Mouse (Mus musculus) neural tube, embryonic 11.5 days (tissue): Measurements from ENCODE around the gene Rbms3. TPM values are rescaled to one million over a fixed set of nuclear protein-coding genes. Genes with fewer than 3 reads are reported as not detected.

Experiments used
- ATAC-seq: fragments of 200-750 bp; cut with Nextera tagmentation; 2 replicates; pipeline ENCODE4 v1.8.0; 2017; ENCODE audit warnings: moderate number of reproducible peaks, mild to moderate bottlenecking, moderate TSS enrichment, moderate library complexity; ENCODE audit not compliant: insufficient read depth, low FRiP score, low TSS enrichment
- DNase-seq: peaks from one replicate; pipeline ENCODE4 v3.0.0-alpha.2; 2015; ENCODE audit warnings: low spot score
- H3K27ac ChIP-seq: fragments of 300-500 bp; sonication (generic); 2 replicates; pipeline ENCODE4 v1.5.1; 2014; ENCODE audit warnings: low read depth, mild to moderate bottlenecking, low read length
- H3K27me3 ChIP-seq: fragments of 300-500 bp; sonication (generic); 2 replicates; pipeline ENCODE4 v1.6.1; 2014; ENCODE audit warnings: mild to moderate bottlenecking, low read length, mixed read lengths; ENCODE audit not compliant: control insufficient read depth, insufficient read depth
- H3K36me3 ChIP-seq: fragments of 300-500 bp; sonication (generic); 2 replicates; pipeline ENCODE4 v1.6.1; 2014; ENCODE audit warnings: mild to moderate bottlenecking, low read length, moderate library complexity, mixed read lengths; ENCODE audit not compliant: control insufficient read depth, insufficient read depth
- H3K4me1 ChIP-seq: fragments of 300-500 bp; sonication (generic); 2 replicates; pipeline ENCODE4 v1.6.1; 2014; ENCODE audit warnings: low read length, mixed read lengths; ENCODE audit not compliant: control insufficient read depth, insufficient read depth
- H3K4me2 ChIP-seq: fragments of 300-500 bp; sonication (generic); 2 replicates; pipeline ENCODE4 v1.6.1; 2014; ENCODE audit warnings: low read depth, mild to moderate bottlenecking, moderate library complexity
- H3K4me3 ChIP-seq: fragments of 300-500 bp; sonication (generic); 2 replicates; pipeline ENCODE4 v1.5.1; 2014; ENCODE audit warnings: low read depth, low read length
- H3K9ac ChIP-seq: fragments of 300-500 bp; sonication (generic); 2 replicates; pipeline ENCODE4 v1.6.1; 2014; ENCODE audit warnings: mild to moderate bottlenecking, low read length
- H3K9me3 ChIP-seq: fragments of 300-500 bp; sonication (generic); 2 replicates; pipeline ENCODE4 v1.6.1; 2016; ENCODE audit warnings: low read length; ENCODE audit not compliant: control insufficient read depth
- WGBS: fragments of 180-500 bp; shearing (Covaris S2); extraction: QIAGEN DNeasy Blood & Tissue Kit; methylation state at CpG from one replicate; pipeline ENCODE4 v1.1.7; 2014; 5-methylcytosine and 5-hydroxymethylcytosine counted together
- polyA plus RNA-seq: library from polyadenylated mRNA; unstranded; fragments of >200 nt; fragmentation: Nextera tagmentation; extraction: Ambion mirVana; gene quantifications from 2 replicates; pipeline ENCODE4 v1.2.1, GENCODE M21; 2014

The Rbms3 gene
- polyA plus RNA-seq, 1 experiment from 2014 or later: 60.1 TPM

- H3K9ac ChIP-seq: no peak overlapping the region
- H3K27me3 ChIP-seq: no peaks in the 10 kb centered on the region
- H3K9me3 ChIP-seq: peaks cover 5% of the 10 kb centered on the region; the same call in 1 of the 2 replicates
- 91% methylated on average over 10 of the region's 10 CpGs for WGBS
- no peak overlapping the region for H3K27ac ChIP-seq
- no peaks in the 10 kb centered on the region for H3K4me1 ChIP-seq
- no peak overlapping the region for H3K4me2 ChIP-seq
- ATAC-seq (no peak), DNase-seq (no peak)
- no peaks in the 10 kb centered on the region for H3K36me3 ChIP-seq
- H3K4me3 ChIP-seq: no peak overlapping the region
Measured at GRCm38 (mm10) chr9:116630805-116631204, 998.9 kb downstream of the Rbms3 start.

- Histone ChIP-seq H3K4me2 (no peak overlapping the region), H3K9me3 (no peaks in the 10 kb centered on the region), H3K9ac (no peak overlapping the region), H3K36me3 (no peaks in the 10 kb centered on the region), H3K4me3 (no peak overlapping the region), H3K4me1 (no peaks in the 10 kb centered on the region), H3K27ac (no peak overlapping the region), H3K27me3 (no peaks in the 10 kb centered on the region)
- no peak for ATAC-seq
- 81% methylated on average over 5 of the region's 5 CpGs for WGBS
- DNase-seq: no peak
Measured at GRCm38 (mm10) chr9:116620434-116620833, 1009.3 kb downstream of the Rbms3 start.

- ATAC-seq (no peak), DNase-seq (no peak)
- Histone ChIP-seq H3K36me3 (no peaks in the 10 kb centered on the region), H3K27me3 (no peaks in the 10 kb centered on the region), H3K9me3 (no peaks in the 10 kb centered on the region), H3K4me3 (no peak overlapping the region), H3K4me2 (no peak overlapping the region), H3K4me1 (no peaks in the 10 kb centered on the region), H3K9ac (no peak overlapping the region), H3K27ac (no peak overlapping the region)
- WGBS: 97% methylated on average over 5 of the region's 5 CpGs
Measured at GRCm38 (mm10) chr9:116618886-116619285, 1010.8 kb downstream of the Rbms3 start.

GRCm38 (mm10) chr9:116613276-116613675, 1016.4 kb downstream of the Rbms3 start:
- H3K4me1 ChIP-seq: no peaks in the 10 kb centered on the region
- ATAC-seq (no peak), DNase-seq (no peak)
- H3K36me3 ChIP-seq: no peaks in the 10 kb centered on the region
- WGBS: 86% methylated on average over 7 of the region's 7 CpGs
- H3K9me3 ChIP-seq: no peaks in the 10 kb centered on the region
- no peak overlapping the region for H3K27ac ChIP-seq
- no peak overlapping the region for H3K4me2 ChIP-seq
- H3K9ac ChIP-seq: no peak overlapping the region
- H3K27me3 ChIP-seq: no peaks in the 10 kb centered on the region
- no peak overlapping the region for H3K4me3 ChIP-seq

- Histone ChIP-seq H3K27me3 (no peaks in the 10 kb centered on the region), H3K9me3 (no peaks in the 10 kb centered on the region), H3K4me3 (no peak overlapping the region), H3K4me1 (no peaks in the 10 kb centered on the region), H3K9ac (no peak overlapping the region), H3K36me3 (no peaks in the 10 kb centered on the region), H3K4me2 (no peak overlapping the region), H3K27ac (no peak overlapping the region)
- 98% methylated on average over 10 of the region's 10 CpGs for WGBS
- ATAC-seq: no peak
- no peak for DNase-seq
Measured at GRCm38 (mm10) chr9:116596046-116596445, 1033.7 kb downstream of the Rbms3 start.

- 84% methylated on average over 4 of the region's 4 CpGs for WGBS
- ATAC-seq: no peak
- no peak overlapping the region for H3K4me3 ChIP-seq
- H3K27ac ChIP-seq: no peak overlapping the region
- DNase-seq: no peak
- H3K9ac ChIP-seq: no peak overlapping the region
- H3K36me3 ChIP-seq: no peaks in the 10 kb centered on the region
- 0 out of 2 replicates have a peak, but pooled peaks cover 2% of the 10 kb centered on the region for H3K9me3 ChIP-seq
- no peaks in the 10 kb centered on the region for H3K4me1 ChIP-seq
- no peak overlapping the region for H3K4me2 ChIP-seq
- no peaks in the 10 kb centered on the region for H3K27me3 ChIP-seq
Measured at GRCm38 (mm10) chr9:116592486-116592885, 1037.2 kb downstream of the Rbms3 start.

GRCm38 (mm10) chr9:116591071-116591470, 1038.6 kb downstream of the Rbms3 start:
- Histone ChIP-seq H3K9ac (no peak overlapping the region), H3K9me3 (0 out of 2 replicates have a peak, but pooled peaks cover 2% of the 10 kb centered on the region), H3K27me3 (no peaks in the 10 kb centered on the region), H3K4me2 (no peak overlapping the region), H3K27ac (no peak overlapping the region), H3K4me1 (no peaks in the 10 kb centered on the region), H3K36me3 (no peaks in the 10 kb centered on the region), H3K4me3 (no peak overlapping the region)
- 93% methylated on average over 9 of the region's 9 CpGs for WGBS
- DNase-seq: no peak
- no peak for ATAC-seq

- DNase-seq (no peak), ATAC-seq (no peak)
- H3K4me1 ChIP-seq: no peaks in the 10 kb centered on the region
Measured at GRCm38 (mm10) chr9:116569680-116570079, 1060.0 kb downstream of the Rbms3 start.

GRCm38 (mm10) chr9:116566711-116567110, 1063.0 kb downstream of the Rbms3 start:
- Histone ChIP-seq H3K36me3 (no peaks in the 10 kb centered on the region), H3K9ac (no peak overlapping the region), H3K27ac (no peak overlapping the region), H3K4me2 (no peak overlapping the region), H3K9me3 (no peaks in the 10 kb centered on the region), H3K4me1 (no peaks in the 10 kb centered on the region), H3K27me3 (no peaks in the 10 kb centered on the region), H3K4me3 (no peak overlapping the region)
- ATAC-seq (no peak), DNase-seq (no peak)
- WGBS: 89% methylated on average over 7 of the region's 7 CpGs

More at GRCm38 (mm10) chr9:116569680-116570079, 1060.0 kb downstream of the Rbms3 start:
- WGBS: 81% methylated on average over 2 of the region's 2 CpGs
- H3K27ac ChIP-seq: no peak overlapping the region
- no peaks in the 10 kb centered on the region for H3K27me3 ChIP-seq
- H3K4me3 ChIP-seq: no peak overlapping the region
- H3K36me3 ChIP-seq: no peaks in the 10 kb centered on the region
- no peaks in the 10 kb centered on the region for H3K9me3 ChIP-seq
- H3K4me2 ChIP-seq: no peak overlapping the region
- H3K9ac ChIP-seq: no peak overlapping the region
